Mouse (Mus musculus): ENCODE measurements around the gene Tacc2. TPM values are rescaled to one million over a fixed set of nuclear protein-coding genes. Genes with fewer than 3 reads are reported as not detected.

Gene Tacc2
- polyA plus RNA-seq, 1 experiment from 2014 or later: 15.6 TPM

DNA sequence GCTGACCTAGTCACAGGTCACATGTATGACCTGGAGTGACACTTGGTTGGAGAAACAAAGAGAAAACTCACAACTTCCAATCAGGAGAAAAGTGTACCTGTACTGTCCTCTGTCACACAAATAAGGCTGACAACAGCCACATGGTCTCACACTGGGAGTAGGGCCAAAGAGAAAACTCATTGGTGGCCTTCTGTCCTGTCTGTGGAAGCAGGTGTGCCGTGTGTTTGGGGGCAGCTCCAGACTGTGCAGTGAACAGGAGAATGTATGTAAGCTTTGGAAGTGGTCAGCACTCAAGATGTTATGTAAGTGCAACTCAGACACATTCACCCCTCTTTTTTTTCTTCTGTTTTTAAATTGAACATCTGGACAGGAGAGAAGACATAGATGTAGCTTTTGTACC, 124.1 kb downstream of the Tacc2 start:
- Histone ChIP-seq H3K4me1 (replicated peaks; ENCODE audit: control insufficient read depth, insufficient read depth) (no peaks in the 10 kb centered on the region), H3K4me3 (ENCODE audit: low read depth, low read length) (no peak overlapping the region), H3K27me3 (ENCODE audit: control insufficient read depth, insufficient read depth, low read length) (no peaks in the 10 kb centered on the region), H3K36me3 (ENCODE audit: control insufficient read depth, insufficient read depth, low read length) (no peaks in the 10 kb centered on the region), H3K4me2 (replicated peaks; ENCODE audit: low read depth) (no peak overlapping the region), H3K27ac (replicated peaks) (no peak overlapping the region), H3K9ac (ENCODE audit: low read length) (no peak overlapping the region), H3K9me3 (ENCODE audit: control insufficient read depth, low read length) (no peaks in the 10 kb centered on the region)
- WGBS: 63% methylated on average over 1 of the region's 1 CpGs
- no peak for TF ChIP-seq EP300 (optimal IDR thresholded peaks at IDR 0.05)
- TF ChIP-seq CTCF (IDR thresholded peaks at IDR 0.05; ENCODE audit: low read depth): no peak
- ATAC-seq (ENCODE audit: low FRiP score, low TSS enrichment): no peak
- DNase-seq (ENCODE audit: low spot score): no peak

GRCm38 (mm10) chr7:130705230-130705629, 128.0 kb downstream of the Tacc2 start:
- H3K27me3 ChIP-seq (ENCODE audit: control insufficient read depth, insufficient read depth, low read length): no peaks in the 10 kb centered on the region
- 0 out of 2 replicates have a peak, but pooled peaks cover 2% of the 10 kb centered on the region for H3K4me1 ChIP-seq (replicated peaks; ENCODE audit: control insufficient read depth, insufficient read depth)
- no peak for DNase-seq (ENCODE audit: low spot score)
- WGBS: 70% methylated on average over 2 of the region's 2 CpGs
- ATAC-seq (ENCODE audit: low FRiP score, low TSS enrichment): no peak
- no peak overlapping the region for H3K4me2 ChIP-seq (replicated peaks; ENCODE audit: low read depth)
- no peak overlapping the region for H3K9ac ChIP-seq (ENCODE audit: low read length)
- no peaks in the 10 kb centered on the region for H3K36me3 ChIP-seq (ENCODE audit: control insufficient read depth, insufficient read depth, low read length)
- no peak overlapping the region for H3K27ac ChIP-seq (replicated peaks)
- H3K4me3 ChIP-seq (ENCODE audit: low read depth, low read length): no peak overlapping the region
- H3K9me3 ChIP-seq (ENCODE audit: control insufficient read depth, low read length): no peaks in the 10 kb centered on the region
- no peak for TF ChIP-seq CTCF (IDR thresholded peaks at IDR 0.05; ENCODE audit: low read depth)
- TF ChIP-seq EP300 (optimal IDR thresholded peaks at IDR 0.05): no peak

- DNase-seq (ENCODE audit: low spot score): peak; percentile 23
- peak; percentile 41; the same call in 1 of the 2 replicates for ATAC-seq (ENCODE audit: low FRiP score, low TSS enrichment)
These were observed 131.7 kb downstream of the Tacc2 start for GRCm38 (mm10) chr7:130708940-130709339.

GRCm38 (mm10) chr7:130709372-130710274, 132.4 kb downstream of the Tacc2 start:
- WGBS: 47% methylated on average over 9 of the region's 9 CpGs
- H3K36me3 ChIP-seq (ENCODE audit: control insufficient read depth, insufficient read depth, low read length): no peaks in the 10 kb centered on the region
- H3K4me2 ChIP-seq (replicated peaks; ENCODE audit: low read depth): peak overlapping the region; percentile 14; the same call in 1 of the 2 replicates
- H3K4me1 ChIP-seq (replicated peaks; ENCODE audit: control insufficient read depth, insufficient read depth): 0 out of 2 replicates have a peak, but pooled peaks cover 2% of the 10 kb centered on the region
- no peak overlapping the region for H3K9ac ChIP-seq (ENCODE audit: low read length)
- no peaks in the 10 kb centered on the region for H3K9me3 ChIP-seq (ENCODE audit: control insufficient read depth, low read length)
- no peak overlapping the region for H3K4me3 ChIP-seq (ENCODE audit: low read depth, low read length)
- H3K27ac ChIP-seq (replicated peaks): peak overlapping the region; percentile 40; the same call in 1 of the 2 replicates
- DNase-seq (ENCODE audit: low spot score): no peak
- TF ChIP-seq EP300 (optimal IDR thresholded peaks at IDR 0.05) (no peak), CTCF (IDR thresholded peaks at IDR 0.05; ENCODE audit: low read depth) (no peak)
- no peaks in the 10 kb centered on the region for H3K27me3 ChIP-seq (ENCODE audit: control insufficient read depth, insufficient read depth, low read length)
- no peak; the same call in 1 of the 2 replicates for ATAC-seq (ENCODE audit: low FRiP score, low TSS enrichment)

More at GRCm38 (mm10) chr7:130708940-130709339, 131.7 kb downstream of the Tacc2 start:
- no peak overlapping the region for H3K9ac ChIP-seq (ENCODE audit: low read length)
- no peak overlapping the region for H3K4me3 ChIP-seq (ENCODE audit: low read depth, low read length)
- H3K4me1 ChIP-seq (replicated peaks; ENCODE audit: control insufficient read depth, insufficient read depth): 0 out of 2 replicates have a peak, but pooled peaks cover 2% of the 10 kb centered on the region
- peak overlapping the region; percentile 14; the same call in 1 of the 2 replicates for H3K4me2 ChIP-seq (replicated peaks; ENCODE audit: low read depth)
- TF ChIP-seq CTCF (IDR thresholded peaks at IDR 0.05; ENCODE audit: low read depth) (no peak), EP300 (optimal IDR thresholded peaks at IDR 0.05) (no peak)
- H3K27me3 ChIP-seq (ENCODE audit: control insufficient read depth, insufficient read depth, low read length): no peaks in the 10 kb centered on the region
- 20% methylated on average over 9 of the region's 9 CpGs for WGBS
- no peaks in the 10 kb centered on the region for H3K36me3 ChIP-seq (ENCODE audit: control insufficient read depth, insufficient read depth, low read length)
- H3K9me3 ChIP-seq (ENCODE audit: control insufficient read depth, low read length): no peaks in the 10 kb centered on the region
- peak overlapping the region; percentile 40; the same call in 1 of the 2 replicates for H3K27ac ChIP-seq (replicated peaks)

GRCm38 (mm10) chr7:130711851-130712250, 134.6 kb downstream of the Tacc2 start:
- Histone ChIP-seq H3K36me3 (ENCODE audit: control insufficient read depth, insufficient read depth, low read length) (no peaks in the 10 kb centered on the region), H3K4me3 (ENCODE audit: low read depth, low read length) (no peak overlapping the region), H3K9me3 (ENCODE audit: control insufficient read depth, low read length) (no peaks in the 10 kb centered on the region), H3K27ac (replicated peaks) (no peak overlapping the region), H3K4me2 (replicated peaks; ENCODE audit: low read depth) (no peak overlapping the region), H3K27me3 (ENCODE audit: control insufficient read depth, insufficient read depth, low read length) (no peaks in the 10 kb centered on the region), H3K9ac (ENCODE audit: low read length) (no peak overlapping the region), H3K4me1 (replicated peaks; ENCODE audit: control insufficient read depth, insufficient read depth) (0 out of 2 replicates have a peak, but pooled peaks cover 2% of the 10 kb centered on the region)
- DNase-seq (ENCODE audit: low spot score) (no peak), ATAC-seq (ENCODE audit: low FRiP score, low TSS enrichment) (no peak)
- 78% methylated on average over 6 of the region's 7 CpGs for WGBS
- TF ChIP-seq EP300 (optimal IDR thresholded peaks at IDR 0.05) (no peak), CTCF (IDR thresholded peaks at IDR 0.05; ENCODE audit: low read depth) (no peak)

- no peak for ATAC-seq (ENCODE audit: low FRiP score, low TSS enrichment)
- no peak for DNase-seq (ENCODE audit: low spot score)
- H3K4me1 ChIP-seq (replicated peaks; ENCODE audit: control insufficient read depth, insufficient read depth): 0 out of 2 replicates have a peak, but pooled peaks cover 2% of the 10 kb centered on the region
- no peak overlapping the region for H3K9ac ChIP-seq (ENCODE audit: low read length)
- H3K4me2 ChIP-seq (replicated peaks; ENCODE audit: low read depth): no peak overlapping the region
- WGBS: 65% methylated on average over 6 of the region's 6 CpGs
- H3K9me3 ChIP-seq (ENCODE audit: control insufficient read depth, low read length): no peaks in the 10 kb centered on the region
- no peak overlapping the region for H3K27ac ChIP-seq (replicated peaks)
- H3K27me3 ChIP-seq (ENCODE audit: control insufficient read depth, insufficient read depth, low read length): no peaks in the 10 kb centered on the region
- no peak overlapping the region for H3K4me3 ChIP-seq (ENCODE audit: low read depth, low read length)
- no peaks in the 10 kb centered on the region for H3K36me3 ChIP-seq (ENCODE audit: control insufficient read depth, insufficient read depth, low read length)
- no peak for TF ChIP-seq CTCF (IDR thresholded peaks at IDR 0.05; ENCODE audit: low read depth)
- no peak for TF ChIP-seq EP300 (optimal IDR thresholded peaks at IDR 0.05)
These were observed 136.1 kb downstream of the Tacc2 start for GRCm38 (mm10) chr7:130713319-130713718.

All from stomach, postnatal 0 days (tissue).